Mouse (Mus musculus) myocyte (in vitro differentiated cells): ENCODE measurements at regions not wholly inside any gene's neighbourhood (a gene's known extent, or its start where the extent isn't known, plus 50 kb on each side); places are given as distances from the start of the nearest gene placed in this dataset.
A peak's percentile ranks its signal among the peaks of the same experiment; 100 is the strongest.

Experiments used
- H3K27me3 ChIP-seq: one replicate; pipeline ENCODE4 v1.6.1; 2011; ENCODE audit not compliant: control insufficient read depth, insufficient read depth, insufficient read length
- H3K36me3 ChIP-seq: one replicate; pipeline ENCODE4 v1.6.1; 2011; ENCODE audit not compliant: control insufficient read depth, insufficient read depth
- H3K4me2 ChIP-seq: one replicate; pipeline ENCODE4 v1.6.1; 2011; ENCODE audit warnings: low read depth, control low read depth
- H3K4me3 ChIP-seq: one replicate; pipeline ENCODE4 v1.5.1; 2011; ENCODE audit warnings: mild to moderate bottlenecking, control low read depth, moderate library complexity
- H3K79me2 ChIP-seq: one replicate; pipeline ENCODE4 v1.6.1; 2011; ENCODE audit not compliant: control insufficient read depth, insufficient read depth
- H3ac ChIP-seq: one replicate; pipeline ENCODE4 v1.6.1; 2011; ENCODE audit not compliant: control insufficient read depth, insufficient read length
- CEBPB ChIP-seq: IDR thresholded peaks from 2 replicates; pipeline ENCODE4 v1.6.1; 2011; ENCODE audit warnings: mild to moderate bottlenecking, moderate library complexity; ENCODE audit not compliant: poor library complexity, insufficient read depth, severe bottlenecking
- E2F4 ChIP-seq: IDR thresholded peaks from one replicate; pipeline ENCODE4 v1.6.1; 2011; ENCODE audit warnings: mild to moderate bottlenecking, control low read depth, moderate library complexity; ENCODE audit not compliant: insufficient read depth
- MAX ChIP-seq: IDR thresholded peaks from one replicate; pipeline ENCODE4 v1.6.1; 2011; ENCODE audit warnings: low read depth, mild to moderate bottlenecking, control low read depth
- MYOD1 ChIP-seq, 3 experiments: IDR thresholded peaks; one replicate each; pipeline ENCODE4 v1.6.1; 2011; ENCODE audit warnings: control low read depth in 2 of 3, low read depth in 2 of 3, mild to moderate bottlenecking in 2 of 3, moderate library complexity in 1 of 3; ENCODE audit not compliant: insufficient read length in 2 of 3, control insufficient read depth in 1 of 3
- MYOG ChIP-seq, 3 experiments: IDR thresholded peaks; one replicate each; pipeline ENCODE4 v1.6.1; 2011; ENCODE audit warnings: control low read depth in 2 of 3, low read depth in 2 of 3, mild to moderate bottlenecking in 2 of 3; ENCODE audit not compliant: insufficient read length in 2 of 3, control insufficient read depth in 1 of 3, insufficient read depth in 1 of 3
- POLR2A ChIP-seq: IDR thresholded peaks from one replicate; pipeline ENCODE4 v1.6.1; 2011; ENCODE audit warnings: low read depth, mild to moderate bottlenecking, control low read depth, moderate library complexity; ENCODE audit not compliant: insufficient read length
- POLR2AphosphoS2 ChIP-seq: IDR thresholded peaks from one replicate; pipeline ENCODE4 v1.6.1; 2011; ENCODE audit warnings: low read depth, control low read depth; ENCODE audit not compliant: insufficient read length
- REST ChIP-seq: IDR thresholded peaks from one replicate; pipeline ENCODE4 v1.6.1; 2011; ENCODE audit warnings: mild to moderate bottlenecking, control low read depth, moderate library complexity; ENCODE audit not compliant: insufficient read depth, insufficient read length
- SRF ChIP-seq: IDR thresholded peaks from one replicate; pipeline ENCODE4 v1.6.1; 2011; ENCODE audit warnings: low read depth; ENCODE audit not compliant: control insufficient read depth, insufficient read length
- TCF12 ChIP-seq: IDR thresholded peaks from one replicate; pipeline ENCODE4 v1.6.1; 2011; ENCODE audit warnings: mild to moderate bottlenecking, control low read depth; ENCODE audit not compliant: poor library complexity, insufficient read depth, severe bottlenecking
- TCF3 ChIP-seq: IDR thresholded peaks from one replicate; pipeline ENCODE4 v1.6.1; 2011; ENCODE audit warnings: low read depth, control low read depth; ENCODE audit not compliant: insufficient read length
- USF1 ChIP-seq: IDR thresholded peaks from one replicate; pipeline ENCODE4 v1.6.1; 2011; ENCODE audit warnings: low read depth, mild to moderate bottlenecking, control low read depth, moderate library complexity

GRCm38 (mm10) chrX:167099411-167099810, 109.7 kb downstream of the Tmsb4x start:
- Histone ChIP-seq H3ac (no peak overlapping the region), H3K36me3 (no peaks in the 10 kb centered on the region), H3K4me3 (no peak overlapping the region), H3K4me2 (peak overlapping the region; percentile 62), H3K27me3 (no peaks in the 10 kb centered on the region), H3K79me2 (no peaks in the 10 kb centered on the region)
- no peak for TF ChIP-seq USF1
- TF ChIP-seq MYOG (IDR thresholded peaks at IDR 0.05; ENCODE audit: control insufficient read depth in 1 of 3, insufficient read depth in 1 of 3, insufficient read length in 2 of 3, low read depth in 2 of 3) = peak in 2 of 3 experiments; percentile 36 to 81
- TF ChIP-seq POLR2A = no peak
- peak; percentile 14 for TF ChIP-seq TCF3
- no peak for TF ChIP-seq E2F4
- TF ChIP-seq TCF12 = peak; percentile 59
- TF ChIP-seq MYOD1 (IDR thresholded peaks at IDR 0.05; ENCODE audit: control insufficient read depth in 1 of 3, insufficient read length in 2 of 3, low read depth in 2 of 3) = peak; percentile 37 to 92 (median 91)

GRCm38 (mm10) chrX:167098914-167099313, 110.2 kb downstream of the Tmsb4x start:
- TF ChIP-seq MAX = no peak
- no peak for TF ChIP-seq SRF
- no peak for TF ChIP-seq POLR2AphosphoS2
- no peak for TF ChIP-seq MYOD1 (IDR thresholded peaks at IDR 0.05; ENCODE audit: control insufficient read depth in 1 of 3, insufficient read length in 2 of 3, low read depth in 2 of 3)
- no peak for TF ChIP-seq CEBPB
- no peak for TF ChIP-seq TCF12
- H3K36me3 ChIP-seq = no peaks in the 10 kb centered on the region
- H3ac ChIP-seq = no peak overlapping the region
- H3K27me3 ChIP-seq = no peaks in the 10 kb centered on the region
- peak overlapping the region; percentile 62 for H3K4me2 ChIP-seq
- H3K79me2 ChIP-seq = no peaks in the 10 kb centered on the region
- H3K4me3 ChIP-seq = no peak overlapping the region

GRCm38 (mm10) chrX:167091841-167092240, 117.3 kb downstream of the Tmsb4x start:
- Histone ChIP-seq H3K27me3 (no peaks in the 10 kb centered on the region), H3K79me2 (no peaks in the 10 kb centered on the region), H3K4me3 (no peak overlapping the region), H3K4me2 (peak overlapping the region; percentile 34), H3ac (no peak overlapping the region), H3K36me3 (no peaks in the 10 kb centered on the region)
- TF ChIP-seq MYOD1 (IDR thresholded peaks at IDR 0.05; ENCODE audit: control insufficient read depth in 1 of 3, insufficient read length in 2 of 3, low read depth in 2 of 3) (peak in 1 of 3 experiments; percentile 6), MAX (no peak), POLR2A (peak; percentile 51)

GRCm38 (mm10) chrX:167088930-167089329, 120.2 kb downstream of the Tmsb4x start:
- Histone ChIP-seq H3ac (no peak overlapping the region), H3K27me3 (no peaks in the 10 kb centered on the region), H3K4me3 (no peak overlapping the region), H3K36me3 (no peaks in the 10 kb centered on the region), H3K4me2 (no peak overlapping the region), H3K79me2 (no peaks in the 10 kb centered on the region)
- TF ChIP-seq E2F4 (no peak), POLR2AphosphoS2 (no peak), MYOD1 (IDR thresholded peaks at IDR 0.05; ENCODE audit: control insufficient read depth in 1 of 3, insufficient read length in 2 of 3, low read depth in 2 of 3) (no peak), MAX (no peak), USF1 (no peak), MYOG (IDR thresholded peaks at IDR 0.05; ENCODE audit: control insufficient read depth in 1 of 3, insufficient read depth in 1 of 3, insufficient read length in 2 of 3, low read depth in 2 of 3) (no peak), REST (no peak), TCF3 (no peak), CEBPB (no peak), SRF (no peak), TCF12 (no peak), POLR2A (no peak)

- H3K79me2 ChIP-seq = no peaks in the 10 kb centered on the region
- no peak overlapping the region for H3K4me2 ChIP-seq
- no peak for TF ChIP-seq TCF12
- no peak for TF ChIP-seq POLR2A
- TF ChIP-seq CEBPB = no peak
- TF ChIP-seq REST = no peak
- TF ChIP-seq MYOD1 (IDR thresholded peaks at IDR 0.05; ENCODE audit: control insufficient read depth in 1 of 3, insufficient read length in 2 of 3, low read depth in 2 of 3) = no peak
- TF ChIP-seq POLR2AphosphoS2 = no peak
- no peak for TF ChIP-seq USF1
- TF ChIP-seq E2F4 = no peak
- TF ChIP-seq SRF = no peak
- no peak for TF ChIP-seq MAX
- H3K4me3 ChIP-seq = no peak overlapping the region
- no peak overlapping the region for H3ac ChIP-seq
- H3K27me3 ChIP-seq = no peaks in the 10 kb centered on the region
- no peaks in the 10 kb centered on the region for H3K36me3 ChIP-seq
Measured at GRCm38 (mm10) chrX:167088438-167088837, 120.7 kb downstream of the Tmsb4x start.

GRCm38 (mm10) chrX:167080821-167081220, 128.3 kb downstream of the Tmsb4x start:
- Histone ChIP-seq H3K27me3 (no peaks in the 10 kb centered on the region), H3ac (no peak overlapping the region), H3K79me2 (no peaks in the 10 kb centered on the region), H3K36me3 (no peaks in the 10 kb centered on the region), H3K4me2 (no peak overlapping the region), H3K4me3 (no peak overlapping the region)
- no peak for TF ChIP-seq MYOD1 (IDR thresholded peaks at IDR 0.05; ENCODE audit: control insufficient read depth in 1 of 3, insufficient read length in 2 of 3, low read depth in 2 of 3)
- no peak for TF ChIP-seq TCF3
- no peak for TF ChIP-seq E2F4
- TF ChIP-seq USF1 = no peak
- TF ChIP-seq POLR2A = no peak
- TF ChIP-seq TCF12 = no peak
- TF ChIP-seq POLR2AphosphoS2 = no peak
- no peak for TF ChIP-seq SRF
- TF ChIP-seq REST = no peak
- TF ChIP-seq MAX = no peak
